Mouse (Mus musculus) spleen, adult 2 months (tissue): ENCODE results near the gene Eif4g3.

ENCODE experiments used
- CTCF ChIP-seq: fragments of 200-500 bp; IDR thresholded peaks from 2 replicates; pipeline ENCODE4 v1.5.1; 2011; ENCODE audit warnings: mild to moderate bottlenecking, inconsistent platforms; ENCODE audit not compliant: insufficient read depth, insufficient read length, insufficient replicate concordance; ENCODE audit errors: extremely low read depth
- POLR2A ChIP-seq: fragments of 200-500 bp; IDR thresholded peaks from 2 replicates; pipeline ENCODE4 v1.6.1; 2011; ENCODE audit warnings: low read depth, low read length, inconsistent platforms

DNA sequence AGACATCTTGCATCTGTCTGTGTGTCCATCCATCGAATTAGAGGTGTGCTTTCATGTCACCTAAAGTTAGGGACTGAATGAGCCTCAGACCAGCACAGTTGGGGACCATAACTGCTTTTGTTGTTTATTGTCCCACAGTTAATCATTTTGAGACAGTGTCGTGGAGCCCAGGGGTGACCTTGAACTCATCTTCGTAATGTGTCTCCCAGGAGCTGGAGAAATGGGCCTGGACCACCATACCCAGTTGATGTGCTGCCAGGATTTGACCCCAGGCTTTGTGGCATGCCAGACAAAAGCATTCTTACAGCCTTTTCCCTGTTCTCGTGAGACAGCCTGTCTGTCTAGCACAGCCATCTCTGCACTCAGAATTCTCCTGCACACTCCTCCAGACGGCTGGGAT lies 63.8 kb downstream of the Eif4g3 start:
- TF ChIP-seq CTCF: no peak
- TF ChIP-seq POLR2A: no peak
